Mouse (Mus musculus): ENCODE data around the gene Eif4a1. TPM values are rescaled to one million over a fixed set of nuclear protein-coding genes. Genes with fewer than 3 reads are reported as not detected.

Gene Eif4a1
- polyA plus RNA-seq, 1 experiment from 2014 or later, result 476 TPM

GRCm38 (mm10) chr11:69665961-69666664 lies 6.1 kb downstream of the Eif4a1 start, which contains the start of gene Cd68:
TSS of gene Cd68 (minus strand) at chr11:69666153.
- no peak within 1 kb of the TSS for H3K27ac ChIP-seq (replicated peaks)
- ATAC-seq (ENCODE audit: low FRiP score, low read depth), result no peak
- H3K9ac ChIP-seq, result no peak within 1 kb of the TSS
- H3K9me3 ChIP-seq, result no peaks in the 10 kb centered on the region
- peaks cover 37% of the 10 kb centered on the region for H3K4me1 ChIP-seq (replicated peaks)
- 40% methylated on average over 7 of the region's 7 CpGs for WGBS
- H3K27me3 ChIP-seq, result no peaks in the 10 kb centered on the region
- no peak within 1 kb of the TSS for H3K4me2 ChIP-seq
- no peak within 1 kb of the TSS for H3K4me3 ChIP-seq
- peaks cover 62% of the 10 kb centered on the region for H3K36me3 ChIP-seq

- no peak overlapping the region for H3K27ac ChIP-seq (replicated peaks)
- H3K4me2 ChIP-seq, result no peak overlapping the region
- peaks cover 39% of the 10 kb centered on the region for H3K4me1 ChIP-seq (replicated peaks)
- no peak overlapping the region for H3K9ac ChIP-seq
- H3K9me3 ChIP-seq, result no peaks in the 10 kb centered on the region
- H3K4me3 ChIP-seq, result no peak overlapping the region
- WGBS, result 79% methylated on average over 9 of the region's 9 CpGs
- ATAC-seq (ENCODE audit: low FRiP score, low read depth), result no peak
- H3K36me3 ChIP-seq, result peaks cover 62% of the 10 kb centered on the region
- no peaks in the 10 kb centered on the region for H3K27me3 ChIP-seq
Observed at GRCm38 (mm10) chr11:69665457-69665960, 6.7 kb downstream of the Eif4a1 start.

- H3K4me3 ChIP-seq, result no peak overlapping the region
- 93% methylated on average over 7 of the region's 7 CpGs for WGBS
Observed at GRCm38 (mm10) chr11:69664841-69665240, 7.4 kb downstream of the Eif4a1 start.

GRCm38 (mm10) chr11:69663795-69664194 lies 8.4 kb downstream of the Eif4a1 start:
- H3K9ac ChIP-seq, result no peak overlapping the region

More at GRCm38 (mm10) chr11:69664841-69665240, 7.4 kb downstream of the Eif4a1 start:
- H3K4me1 ChIP-seq (replicated peaks), result peaks cover 34% of the 10 kb centered on the region
- H3K4me2 ChIP-seq, result no peak overlapping the region
- no peaks in the 10 kb centered on the region for H3K9me3 ChIP-seq
- H3K9ac ChIP-seq, result no peak overlapping the region
- peaks cover 55% of the 10 kb centered on the region for H3K36me3 ChIP-seq
- ATAC-seq (ENCODE audit: low FRiP score, low read depth), result no peak
- H3K27me3 ChIP-seq, result no peaks in the 10 kb centered on the region
- no peak overlapping the region for H3K27ac ChIP-seq (replicated peaks)

GRCm38 (mm10) chr11:69662967-69663671 lies 9.1 kb downstream of the Eif4a1 start:
- Histone ChIP-seq H3K9ac (peak overlapping the region; percentile 59), H3K36me3 (peaks cover 48% of the 10 kb centered on the region), H3K27ac (replicated peaks) (peak overlapping the region; percentile 94), H3K27me3 (no peaks in the 10 kb centered on the region), H3K4me3 (peak overlapping the region; percentile 57), H3K9me3 (no peaks in the 10 kb centered on the region), H3K4me2 (peak overlapping the region; percentile 55), H3K4me1 (replicated peaks) (peaks cover 25% of the 10 kb centered on the region)
- WGBS, result 67% methylated on average over 13 of the region's 13 CpGs
- ATAC-seq (ENCODE audit: low FRiP score, low read depth), result peak; percentile 21; the same call in 1 of the 2 replicates

More at GRCm38 (mm10) chr11:69663795-69664194, 8.4 kb downstream of the Eif4a1 start:
- Histone ChIP-seq H3K4me3 (no peak overlapping the region), H3K27ac (replicated peaks) (0 out of 2 replicates have a peak overlapping the region, but pooled peaks have one; percentile 6), H3K4me1 (replicated peaks) (peaks cover 25% of the 10 kb centered on the region), H3K4me2 (no peak overlapping the region), H3K36me3 (peaks cover 48% of the 10 kb centered on the region), H3K27me3 (no peaks in the 10 kb centered on the region), H3K9me3 (no peaks in the 10 kb centered on the region)
- 80% methylated on average over 6 of the region's 6 CpGs for WGBS
- ATAC-seq (ENCODE audit: low FRiP score, low read depth), result no peak

- WGBS, result under 1% methylated on average over 48 of the region's 48 CpGs
- H3K27ac ChIP-seq (replicated peaks), result peak within 1 kb of the TSS; percentile 94
- no peaks in the 10 kb centered on the region for H3K9me3 ChIP-seq
- peaks cover 25% of the 10 kb centered on the region for H3K4me1 ChIP-seq (replicated peaks)
- peak; percentile 96 for ATAC-seq (ENCODE audit: low FRiP score, low read depth)
- H3K4me3 ChIP-seq, result peak within 1 kb of the TSS; percentile 57
- peak within 1 kb of the TSS; percentile 55 for H3K4me2 ChIP-seq
- H3K9ac ChIP-seq, result peak within 1 kb of the TSS; percentile 59
- no peaks in the 10 kb centered on the region for H3K27me3 ChIP-seq
- H3K36me3 ChIP-seq, result peaks cover 48% of the 10 kb centered on the region
Observed at GRCm38 (mm10) chr11:69662213-69662966, 9.8 kb downstream of the Eif4a1 start, which contains the start of gene Mpdu1. TSS of gene Mpdu1 (minus strand) at chr11:69662642.

- H3K9me3 ChIP-seq, result no peaks in the 10 kb centered on the region
- H3K4me2 ChIP-seq, result peak overlapping the region; percentile 55
- ATAC-seq (ENCODE audit: low FRiP score, low read depth), result no peak
- H3K4me3 ChIP-seq, result peak overlapping the region; percentile 57
- H3K9ac ChIP-seq, result peak overlapping the region; percentile 59
- H3K27ac ChIP-seq (replicated peaks), result peak overlapping the region; percentile 94
- 74% methylated on average over 3 of the region's 3 CpGs for WGBS
- H3K4me1 ChIP-seq (replicated peaks), result peaks cover 25% of the 10 kb centered on the region
- no peaks in the 10 kb centered on the region for H3K27me3 ChIP-seq
- H3K36me3 ChIP-seq, result peaks cover 51% of the 10 kb centered on the region
Observed at GRCm38 (mm10) chr11:69661221-69661881, 10.9 kb downstream of the Eif4a1 start.

GRCm38 (mm10) chr11:69657462-69657881 lies 14.8 kb downstream of the Eif4a1 start:
- Histone ChIP-seq H3K9ac (no peak overlapping the region), H3K4me2 (no peak overlapping the region), H3K36me3 (peaks cover 37% of the 10 kb centered on the region), H3K27me3 (no peaks in the 10 kb centered on the region), H3K9me3 (no peaks in the 10 kb centered on the region), H3K4me3 (no peak overlapping the region), H3K27ac (replicated peaks) (no peak overlapping the region), H3K4me1 (replicated peaks) (peaks cover 28% of the 10 kb centered on the region)
- no peak for ATAC-seq (ENCODE audit: low FRiP score, low read depth)
- 83% methylated on average over 15 of the region's 15 CpGs for WGBS

GRCm38 (mm10) chr11:69656617-69657461 lies 15.4 kb downstream of the Eif4a1 start:
- Histone ChIP-seq H3K36me3 (peaks cover 42% of the 10 kb centered on the region), H3K4me1 (replicated peaks) (peaks cover 26% of the 10 kb centered on the region), H3K27me3 (no peaks in the 10 kb centered on the region), H3K9me3 (no peaks in the 10 kb centered on the region), H3K27ac (replicated peaks) (no peak overlapping the region), H3K4me2 (no peak overlapping the region), H3K4me3 (no peak overlapping the region), H3K9ac (no peak overlapping the region)
- 0 out of 2 replicates have a peak, but pooled peaks have one; percentile 14 for ATAC-seq (ENCODE audit: low FRiP score, low read depth)
- 80% methylated on average over 10 of the region's 10 CpGs for WGBS

GRCm38 (mm10) chr11:69656065-69656455 lies 16.2 kb downstream of the Eif4a1 start:
- Histone ChIP-seq H3K27ac (replicated peaks) (no peak overlapping the region), H3K4me1 (replicated peaks) (peaks cover 19% of the 10 kb centered on the region), H3K4me3 (no peak overlapping the region), H3K9me3 (no peaks in the 10 kb centered on the region), H3K9ac (no peak overlapping the region), H3K27me3 (no peaks in the 10 kb centered on the region), H3K36me3 (peaks cover 49% of the 10 kb centered on the region), H3K4me2 (no peak overlapping the region)
- no peak for ATAC-seq (ENCODE audit: low FRiP score, low read depth)
- WGBS, result 77% methylated on average over 5 of the region's 5 CpGs
